10 mouse cellular contexts compared by ENCODE assay signal in the genomic region with DNA sequence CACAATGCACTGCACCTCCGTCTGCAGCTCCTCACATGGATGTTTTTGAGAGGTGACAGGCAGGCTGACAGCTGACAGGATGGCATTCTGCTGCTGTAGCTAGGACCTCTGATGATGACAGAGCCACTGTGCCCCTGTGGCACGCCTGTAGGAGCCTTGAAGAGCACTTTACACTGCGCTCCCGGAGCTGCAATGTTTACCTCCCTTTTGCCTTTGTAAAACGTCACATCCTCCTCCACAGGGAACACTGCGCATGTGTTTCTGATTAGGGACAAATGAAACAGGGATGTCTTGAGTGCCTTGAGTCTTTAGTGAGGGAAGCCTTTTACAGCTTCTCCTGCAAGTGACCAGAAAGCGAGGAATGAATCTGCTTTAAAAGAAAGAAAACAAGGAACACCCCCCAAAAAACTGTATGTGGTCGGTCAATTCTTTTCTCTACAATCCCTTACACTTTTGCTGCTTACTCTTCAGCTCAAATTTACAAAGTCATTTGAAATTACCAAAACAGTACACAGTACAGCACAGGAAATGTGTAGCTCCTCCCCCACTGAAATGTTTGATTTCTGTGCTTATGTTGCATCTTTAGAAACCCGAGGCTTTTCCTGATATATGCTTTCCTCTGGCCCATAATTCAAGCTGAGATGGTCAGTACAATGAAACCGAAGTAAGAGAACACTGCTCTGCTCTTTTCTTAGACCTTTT.
A peak's percentile ranks its signal among the peaks of the same experiment; 100 is the strongest.
DNase-seq lines count a peak whose midpoint lies in the region; ATAC-seq and TF ChIP-seq lines count a peak whose summit lies in the region.
"Had no signal": no experiment of that assay in that cellular context is flagged by ENCODE, and none has a peak within 500 bp of the region (broad histone marks: within the 10 kb centered on the region; RNA-seq: fewer than 3 reads in every experiment).

No protein-coding gene starts in this region.

- no peak overlapping the region for H3K4me3 ChIP-seq in liver, postnatal 0 days (ENCODE audit: low read depth, low read length)
- H3K4me3 ChIP-seq in liver, embryonic 12.5 days = no peak overlapping the region
- 0 out of 2 replicates have a peak overlapping the region, but pooled peaks have one; percentile 6 for H3K4me3 ChIP-seq in embryonic fibroblast, embryonic 13.5 days (ENCODE audit: insufficient read depth, low read length)
- no peak overlapping the region for H3K4me3 ChIP-seq in lung, postnatal 0 days (ENCODE audit: low read depth, low read length)
- H3K4me3 ChIP-seq: neural tube, embryonic 12.5 days had no signal

- no peak overlapping the region for H3K9ac ChIP-seq in liver, postnatal 0 days (replicated peaks)
- no peak overlapping the region for H3K9ac ChIP-seq in liver, embryonic 12.5 days
- H3K9ac ChIP-seq in lung, postnatal 0 days (replicated peaks; ENCODE audit: low read depth) = no peak overlapping the region
- H3K9ac ChIP-seq: neural tube, embryonic 12.5 days had no signal

- H3K36me3 ChIP-seq in liver, postnatal 0 days (replicated peaks; ENCODE audit: insufficient read depth, low read length) = peaks cover 3% of the 10 kb centered on the region; the same call in 1 of the 2 replicates
- H3K36me3 ChIP-seq in liver, embryonic 12.5 days = 0 out of 2 replicates have a peak, but pooled peaks cover 3% of the 10 kb centered on the region
- H3K36me3 ChIP-seq in lung, postnatal 0 days (ENCODE audit: insufficient read depth, low read length) = no peaks in the 10 kb centered on the region

- ATAC-seq in liver, postnatal 0 days = no peak
- ATAC-seq in liver, embryonic 12.5 days = no peak
- peak; percentile 89 for ATAC-seq in lung, postnatal 0 days

- peak overlapping the region; percentile 2; the same call in 1 of the 2 replicates for H3K27ac ChIP-seq in liver, postnatal 0 days (ENCODE audit: low read depth)
- no peak overlapping the region for H3K27ac ChIP-seq in liver, embryonic 12.5 days
- peak overlapping the region; percentile 47; the same call in 1 of the 2 replicates for H3K27ac ChIP-seq in embryonic fibroblast, embryonic 13.5 days (ENCODE audit: insufficient read depth, low read length)
- no peak overlapping the region for H3K27ac ChIP-seq in lung, postnatal 0 days (ENCODE audit: low read length)
- H3K27ac ChIP-seq: neural tube, embryonic 12.5 days had no signal

- no peak for DNase-seq in liver, postnatal 0 days
- DNase-seq in lung, postnatal 0 days (ENCODE audit: low spot score) = peak; percentile 76
- no peak for DNase-seq in retina, embryonic 14.5 days (ENCODE audit: low spot score)
- no peak for DNase-seq in cerebellum, adult 11 months
- no peak for DNase-seq in layer of hippocampus, postnatal 14 days (ENCODE audit: low spot score in 2 of 2)
- DNase-seq: cerebellum, adult 2 months; gastrocnemius, postnatal 36 days had no signal

- H3K9me3 ChIP-seq in liver, postnatal 0 days (ENCODE audit: low read length) = no peaks in the 10 kb centered on the region
- H3K9me3 ChIP-seq in liver, embryonic 12.5 days (replicated peaks) = no peaks in the 10 kb centered on the region
- H3K9me3 ChIP-seq in lung, postnatal 0 days (ENCODE audit: low read length) = no peaks in the 10 kb centered on the region
- H3K9me3 ChIP-seq: neural tube, embryonic 12.5 days had no signal

- TF ChIP-seq EP300 in liver, postnatal 0 days (IDR thresholded peaks at IDR 0.05; ENCODE audit: low read depth) = no peak
- no peak for TF ChIP-seq EP300 in lung, postnatal 0 days (IDR thresholded peaks at IDR 0.05)

- no peak overlapping the region for H3K4me2 ChIP-seq in liver, postnatal 0 days (ENCODE audit: low read depth, low read length)
- no peak overlapping the region for H3K4me2 ChIP-seq in liver, embryonic 12.5 days
- no peak overlapping the region for H3K4me2 ChIP-seq in lung, postnatal 0 days (replicated peaks; ENCODE audit: low read depth, low read length)
- H3K4me2 ChIP-seq: neural tube, embryonic 12.5 days had no signal

- no peaks in the 10 kb centered on the region for H3K4me1 ChIP-seq in liver, postnatal 0 days (ENCODE audit: insufficient read depth)
- H3K4me1 ChIP-seq in liver, embryonic 12.5 days = peaks cover 15% of the 10 kb centered on the region
- H3K4me1 ChIP-seq in embryonic fibroblast, embryonic 13.5 days (ENCODE audit: control insufficient read depth, insufficient read depth, low read length) = peaks cover 5% of the 10 kb centered on the region
- no peaks in the 10 kb centered on the region; the same call in 1 of the 2 replicates for H3K4me1 ChIP-seq in lung, postnatal 0 days (ENCODE audit: insufficient read depth, low read depth, low read length)

- TF ChIP-seq CTCF in liver, postnatal 0 days (IDR thresholded peaks at IDR 0.05; ENCODE audit: low read depth) = no peak
- no peak for TF ChIP-seq CTCF in embryonic fibroblast, embryonic 13.5 days (IDR thresholded peaks at IDR 0.05; ENCODE audit: borderline replicate concordance, insufficient read depth, low read length)
- TF ChIP-seq CTCF in lung, postnatal 0 days (IDR thresholded peaks at IDR 0.05) = no peak

- no peak for TF ChIP-seq POLR2A in embryonic fibroblast, embryonic 13.5 days (IDR thresholded peaks at IDR 0.05; ENCODE audit: low read depth, low read length)

- no peaks in the 10 kb centered on the region for H3K27me3 ChIP-seq in liver, postnatal 0 days (ENCODE audit: insufficient read depth, low read length)
- H3K27me3 ChIP-seq in liver, embryonic 12.5 days (replicated peaks) = no peaks in the 10 kb centered on the region
- no peaks in the 10 kb centered on the region for H3K27me3 ChIP-seq in lung, postnatal 0 days (replicated peaks; ENCODE audit: insufficient read depth, low read length)
- H3K27me3 ChIP-seq: neural tube, embryonic 12.5 days had no signal

- WGBS in liver, postnatal 0 days (ENCODE audit: insufficient replicate concordance) = 73% methylated on average over 10 of the region's 10 CpGs
- WGBS in liver, embryonic 12.5 days (ENCODE audit: insufficient replicate concordance) = 71% methylated on average over 10 of the region's 10 CpGs
- 39% methylated on average over 10 of the region's 10 CpGs for WGBS in lung, postnatal 0 days

Comparison
In these comparisons a context has a peak if more than half of its experiments do, and no peak if none do; other contexts are left out.
1. H3K27ac ChIP-seq: peak in liver, postnatal 0 days (single experiment) and embryonic fibroblast, embryonic 13.5 days (single experiment); none in liver, embryonic 12.5 days (single experiment) and lung, postnatal 0 days (single experiment).